Mouse (Mus musculus): Measurements from ENCODE around the gene Tenm3. TPM values are rescaled to one million over a fixed set of nuclear protein-coding genes. Genes with fewer than 3 reads are reported as not detected.

Gene Tenm3
- total and polyA plus RNA-seq, 3 experiments, result 0.03 to 0.08 (median 0.07) TPM

DNA sequence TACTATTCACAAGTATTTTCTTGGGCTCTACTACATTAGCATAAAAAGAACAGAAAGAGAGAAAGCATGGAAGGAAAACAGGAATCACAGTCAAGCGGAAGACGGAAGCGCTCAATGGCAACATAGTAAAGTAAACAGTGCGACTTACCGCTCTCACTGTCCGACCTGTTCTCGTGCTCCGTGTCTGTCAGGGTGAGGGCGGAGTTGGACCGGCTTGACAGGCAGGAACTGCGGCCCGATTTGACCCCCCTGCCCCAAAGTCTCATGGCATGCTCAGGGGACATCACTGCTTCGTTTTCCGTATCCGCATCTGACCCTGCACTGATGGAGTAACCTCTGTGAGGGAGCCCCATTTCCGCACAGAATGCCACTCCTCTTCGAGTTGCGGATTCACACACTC is 197.6 kb downstream of the Tenm3 start:
- no peak overlapping the region for H3K4me3 ChIP-seq (replicated peaks in 1 of 3; ENCODE audit: low read depth in 2 of 3, low read length in 2 of 3, poor library complexity in 1 of 3)
- no peaks in the 10 kb centered on the region for H3K36me3 ChIP-seq (replicated peaks in 1 of 2; ENCODE audit: control insufficient read depth in 1 of 2, insufficient read depth in 1 of 2, low read length in 1 of 2)
- in situ Hi-C loops (cut with MboI; ENCODE audit: low pct_ligation_motif_present, low pct_unique_long_range_greater_than_20kb, low sequenced_read_pairs), result no loop called here
- no peaks in the 10 kb centered on the region for H3K27me3 ChIP-seq (replicated peaks)
- H3K9me3 ChIP-seq (replicated peaks; ENCODE audit: low read length), result peaks cover 59% of the 10 kb centered on the region
- DNase-seq (ENCODE audit: extremely low read depth), result no peak
- H3K79me2 ChIP-seq (replicated peaks; ENCODE audit: control insufficient read depth, extremely low read depth, insufficient read depth, poor library complexity, severe bottlenecking), result no peaks in the 10 kb centered on the region
- TF ChIP-seq EP300 (IDR thresholded peaks at IDR 0.05; ENCODE audit: low read length) (no peak), CTCF (conservative IDR thresholded peaks at IDR 0.05 in 1 of 2, IDR thresholded peaks at IDR 0.05 in 1 of 2; ENCODE audit: low read depth in 2 of 2, low read length in 2 of 2) (no peak), USF2 (conservative IDR thresholded peaks at IDR 0.05; ENCODE audit: low read depth, low read length) (no peak), ZKSCAN1 (IDR thresholded peaks at IDR 0.05; ENCODE audit: borderline replicate concordance, low read depth, low read length) (no peak), USF1 (IDR thresholded peaks at IDR 0.05; ENCODE audit: low read depth, low read length) (no peak), NRF1 (IDR thresholded peaks at IDR 0.05; ENCODE audit: low read depth, low read length) (no peak), RCOR1 (conservative IDR thresholded peaks at IDR 0.05; ENCODE audit: low read depth, low read length) (no peak), GABPA (IDR thresholded peaks at IDR 0.05; ENCODE audit: insufficient replicate concordance, low read depth, low read length) (no peak), CHD1 (IDR thresholded peaks at IDR 0.05; ENCODE audit: low read depth, low read length) (no peak), CHD2 (IDR thresholded peaks at IDR 0.05; ENCODE audit: low read length) (no peak), MAZ (IDR thresholded peaks at IDR 0.05; ENCODE audit: low read depth, low read length) (no peak), MYC (IDR thresholded peaks at IDR 0.05; ENCODE audit: low read depth, low read length) (no peak), PAX5 (IDR thresholded peaks at IDR 0.05; ENCODE audit: low read length) (no peak), MEF2A (IDR thresholded peaks at IDR 0.05; ENCODE audit: borderline replicate concordance, low read depth, low read length) (no peak), POLR2A (IDR thresholded peaks at IDR 0.05; ENCODE audit: low read depth, low read length) (no peak), UBTF (IDR thresholded peaks at IDR 0.05; ENCODE audit: low read depth, low read length) (no peak)
- dilution Hi-C loops (cut with MboI; ENCODE audit: extremely low pct_ligation_motif_present, extremely low pct_unique_long_range_greater_than_20kb, low sequenced_read_pairs), result no loop called here
- no peak overlapping the region for H3K27ac ChIP-seq (ENCODE audit: insufficient read depth, low read depth)
- H3K9ac ChIP-seq (ENCODE audit: insufficient read depth, low read depth), result no peak overlapping the region
- H3K4me1 ChIP-seq (ENCODE audit: control insufficient read depth in 1 of 2, insufficient read depth in 2 of 2), result no peaks in the 10 kb centered on the region
- no peak overlapping the region for H3K4me2 ChIP-seq (ENCODE audit: insufficient read depth, low read depth, poor library complexity, severe bottlenecking)

DNA sequence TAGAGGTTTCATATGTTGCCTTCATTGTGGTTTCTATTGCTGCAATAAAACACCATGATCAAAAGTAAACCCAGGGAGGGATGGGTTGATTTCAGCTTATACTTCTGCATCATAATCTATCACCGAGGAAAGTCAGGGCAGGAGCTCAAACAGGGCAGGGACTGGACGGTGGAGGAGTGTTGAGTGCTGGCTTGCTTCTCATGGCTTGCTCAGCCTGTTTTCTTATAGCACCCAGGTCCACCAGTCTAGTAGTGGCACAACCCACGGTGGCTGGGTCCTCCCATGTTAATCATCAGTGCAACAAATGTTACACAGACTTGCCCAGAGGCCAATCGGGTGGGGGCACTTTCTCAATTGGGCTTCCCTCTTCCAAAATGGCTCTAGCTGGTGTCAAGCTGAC is 205.6 kb downstream of the Tenm3 start:
- no peak for DNase-seq (ENCODE audit: extremely low read depth)
- TF ChIP-seq BHLHE40 (IDR thresholded peaks at IDR 0.05; ENCODE audit: low read depth, low read length) (no peak), SMC3 (IDR thresholded peaks at IDR 0.05; ENCODE audit: low read depth, low read length) (no peak), POLR2AphosphoS2 (IDR thresholded peaks at IDR 0.05; ENCODE audit: low read depth, low read length) (no peak), CTCF (conservative IDR thresholded peaks at IDR 0.05 in 1 of 2, IDR thresholded peaks at IDR 0.05 in 1 of 2; ENCODE audit: low read depth in 2 of 2, low read length in 2 of 2) (no peak)
- H3K4me1 ChIP-seq (ENCODE audit: control insufficient read depth in 1 of 2, insufficient read depth in 2 of 2), result no peaks in the 10 kb centered on the region
- H3K36me3 ChIP-seq (replicated peaks in 1 of 2; ENCODE audit: control insufficient read depth in 1 of 2, insufficient read depth in 1 of 2, low read length in 1 of 2), result no peaks in the 10 kb centered on the region
- no peak overlapping the region for H3K4me2 ChIP-seq (ENCODE audit: insufficient read depth, low read depth, poor library complexity, severe bottlenecking)
- H3K9ac ChIP-seq (ENCODE audit: insufficient read depth, low read depth), result no peak overlapping the region
- H3K27me3 ChIP-seq (replicated peaks), result no peaks in the 10 kb centered on the region
- no peak overlapping the region for H3K27ac ChIP-seq (ENCODE audit: insufficient read depth, low read depth)
- peaks cover 63% of the 10 kb centered on the region for H3K9me3 ChIP-seq (replicated peaks; ENCODE audit: low read length)
- dilution Hi-C loops (cut with MboI; ENCODE audit: extremely low pct_ligation_motif_present, extremely low pct_unique_long_range_greater_than_20kb, low sequenced_read_pairs) (no loop called here), in situ Hi-C loops (cut with MboI; ENCODE audit: low pct_ligation_motif_present, low pct_unique_long_range_greater_than_20kb, low sequenced_read_pairs) (no loop called here)
- H3K4me3 ChIP-seq (replicated peaks in 1 of 3; ENCODE audit: low read depth in 2 of 3, low read length in 2 of 3, poor library complexity in 1 of 3), result no peak overlapping the region
- no peaks in the 10 kb centered on the region for H3K79me2 ChIP-seq (replicated peaks; ENCODE audit: control insufficient read depth, extremely low read depth, insufficient read depth, poor library complexity, severe bottlenecking)

Measured in CH12.LX (cell line).